In the genomic region with DNA sequence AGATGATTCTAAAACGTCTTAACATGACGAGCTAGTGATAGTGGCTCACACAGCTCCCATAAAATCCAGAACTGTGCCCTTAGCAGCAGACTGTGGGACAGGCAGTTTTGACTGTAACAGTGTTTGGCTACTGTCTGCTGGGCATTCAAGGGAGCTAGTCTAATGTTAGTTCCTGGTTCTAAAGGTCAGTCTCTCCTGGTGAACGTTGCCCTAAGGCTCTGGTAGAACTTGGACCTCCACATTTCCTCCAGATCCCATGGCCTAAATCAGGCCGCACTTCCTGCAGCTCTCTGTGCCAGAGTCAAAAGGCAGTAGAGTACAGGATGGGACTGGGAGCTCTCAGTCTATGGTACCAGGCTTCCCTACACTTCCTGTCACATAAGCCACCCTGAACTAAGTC, we compare ENCODE assay signal across 11 mouse cellular contexts. TPM values are rescaled to one million over a fixed set of nuclear protein-coding genes. Genes with fewer than 3 reads are reported as not detected.
A peak's percentile ranks its signal among the peaks of the same experiment; 100 is the strongest.
DNase-seq lines count a peak whose midpoint lies in the region; ATAC-seq and TF ChIP-seq lines count a peak whose summit lies in the region.
"Not testable (repeated sequence)": the region's sequence is repeated elsewhere in the genome, so short reads cannot be mapped to it uniquely, and the experiment has no call there.
"Had no signal": no experiment of that assay in that cellular context is flagged by ENCODE, and none has a peak within 500 bp of the region (broad histone marks: within the 10 kb centered on the region; RNA-seq: fewer than 3 reads in every experiment).

No protein-coding gene starts in this region.

- TF ChIP-seq POLR2A in kidney, adult 2 months (IDR thresholded peaks at IDR 0.05; ENCODE audit: low read depth, low read length), result not testable (repeated sequence)

- not testable (repeated sequence) for TF ChIP-seq CTCF in intestine, postnatal 0 days (IDR thresholded peaks at IDR 0.05; ENCODE audit: low read depth); kidney, adult 2 months (conservative IDR thresholded peaks at IDR 0.05; ENCODE audit: insufficient read depth, insufficient read length, low read depth, low read length)

- H3K9ac ChIP-seq in intestine, postnatal 0 days (ENCODE audit: low read depth, low read length), result not testable (repeated sequence)

- not testable (repeated sequence) for H3K27me3 ChIP-seq in intestine, postnatal 0 days (replicated peaks; ENCODE audit: control insufficient read depth, insufficient read depth, low read length); kidney, adult 2 months (replicated peaks; ENCODE audit: control insufficient read depth, insufficient read depth, low read length)

- H3K4me1 ChIP-seq in intestine, postnatal 0 days (replicated peaks; ENCODE audit: control insufficient read depth, insufficient read depth, low read length); kidney, adult 2 months (ENCODE audit: control insufficient read depth, insufficient read depth, low read length): not testable (repeated sequence)

- H3K27ac ChIP-seq in intestine, postnatal 0 days (ENCODE audit: low read depth, low read length), result not testable (repeated sequence)
- H3K27ac ChIP-seq in kidney, adult 2 months (ENCODE audit: insufficient read depth, low read depth, low read length), result 0 out of 2 replicates have a peak overlapping the region, but pooled peaks have one; percentile 38

- H3K4me3 ChIP-seq in intestine, postnatal 0 days (ENCODE audit: low read depth, low read length); kidney, adult 2 months (ENCODE audit: insufficient read depth, low read depth, low read length): not testable (repeated sequence)

- DNase-seq in heart, adult 11 months, result peak; percentile 57
- peak; percentile 68 for DNase-seq in kidney, adult 2 months
- peak; percentile 71 for DNase-seq in kidney, adult 9 months
- peak; percentile 23 to 45 for DNase-seq in kidney, postnatal 36 days

- not testable (repeated sequence) for H3K36me3 ChIP-seq in intestine, postnatal 0 days (ENCODE audit: control insufficient read depth, insufficient read depth); kidney, adult 2 months (ENCODE audit: control insufficient read depth, insufficient read depth, low read length)

- H3K4me2 ChIP-seq in intestine, postnatal 0 days (replicated peaks; ENCODE audit: low read depth), result not testable (repeated sequence)

- H3K9me3 ChIP-seq in intestine, postnatal 0 days (ENCODE audit: control insufficient read depth), result not testable (repeated sequence)

- peak; percentile 78 for ATAC-seq in intestine, postnatal 0 days

- 53% methylated on average over 2 of the region's 4 CpGs for WGBS in intestine, postnatal 0 days
- 34% methylated on average over 2 of the region's 4 CpGs for WGBS in kidney, adult 2 months

RNA-seq across cellular contexts. Expression of gene Rtl8b, which starts 14.5 kb away (rescaled TPM):
- polyA plus RNA-seq in intestine, postnatal 0 days (2015; fragmentation: Nextera tagmentation; extraction: Ambion mirVana), result 38.4 and 39.1 TPM in 2 replicates
- polyA plus RNA-seq in kidney, adult 2 months (2012; rRNA removed), result 95.4 and 110 TPM in 2 replicates
- polyA plus RNA-seq: G1E had no signal

RNA-seq across cellular contexts. Expression of gene 4930502E18Rik, which starts 40.0 kb away (rescaled TPM):
- polyA plus RNA-seq in intestine, postnatal 0 days (2015; fragmentation: Nextera tagmentation; extraction: Ambion mirVana), result 0.13 and 0.26 TPM in 2 replicates
- polyA plus RNA-seq in kidney, adult 2 months (2012; rRNA removed), result not detected in 2 replicates
- polyA plus RNA-seq: activated CD4-positive, CD25-positive, alpha-beta regulatory T cell, adult 4 months; CD4-positive, CD25-positive, alpha-beta regulatory T cell, adult 4 months; embryonic facial prominence, embryonic 14.5 days; forebrain, embryonic 13.5 days; G1E; Patski had no signal

RNA-seq across cellular contexts. Expression of gene Rtl8a, which starts 41.2 kb away (rescaled TPM):
- polyA plus RNA-seq in intestine, postnatal 0 days (2015; fragmentation: Nextera tagmentation; extraction: Ambion mirVana), result 45.6 and 46.0 TPM in 2 replicates
- polyA plus RNA-seq in kidney, adult 2 months (2012; rRNA removed), result 114 and 120 TPM in 2 replicates
- polyA plus RNA-seq: G1E had no signal
